22 mouse cellular contexts compared by ENCODE assay signal in the genomic region with DNA sequence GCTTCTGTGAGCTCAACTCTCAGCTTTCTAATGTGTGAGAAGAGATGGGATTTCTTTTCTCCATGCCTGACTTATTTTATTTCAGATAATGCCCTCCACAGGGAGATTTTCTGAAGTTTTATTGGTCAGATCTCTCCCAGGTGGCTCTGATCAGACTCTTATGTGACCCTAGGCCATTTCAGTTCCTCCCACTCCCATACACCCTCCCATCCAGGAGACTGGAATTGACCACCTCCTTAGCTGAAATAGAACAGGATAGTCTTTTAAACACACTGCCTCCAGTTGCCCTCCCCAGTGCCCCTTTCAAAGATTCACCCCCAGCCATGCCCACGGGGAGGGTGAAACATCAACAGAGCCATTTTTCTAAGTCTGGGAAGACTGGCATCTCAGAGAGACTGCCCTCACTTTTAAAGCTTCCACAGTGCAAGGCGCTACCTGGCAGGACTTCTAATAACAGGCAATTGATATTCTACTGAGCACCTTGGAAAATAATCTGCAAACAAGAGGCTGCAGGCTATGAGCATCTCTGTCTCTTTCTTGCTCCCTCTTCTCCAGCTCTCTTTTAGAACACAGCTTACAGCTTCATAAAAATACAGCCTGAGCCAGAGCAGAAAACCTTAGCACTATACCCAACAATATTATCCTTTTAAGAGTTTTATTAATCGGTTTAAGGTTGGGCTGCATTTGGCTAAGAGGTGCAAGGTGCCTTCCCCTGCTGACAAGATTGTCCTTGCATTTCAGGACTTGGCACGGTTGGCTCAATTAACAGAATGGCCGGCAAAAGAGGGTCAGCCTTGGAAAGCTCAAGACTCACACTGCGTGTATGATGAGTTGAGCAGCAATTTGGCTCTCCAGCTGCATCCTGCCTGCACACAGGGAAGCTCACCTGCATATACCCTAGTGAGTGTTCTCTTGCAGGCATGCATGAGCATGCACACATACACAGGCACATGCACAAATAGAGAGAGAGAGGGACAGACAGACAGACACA.
A peak's percentile ranks its signal among the peaks of the same experiment; 100 is the strongest.
DNase-seq lines count a peak whose midpoint lies in the region; ATAC-seq and TF ChIP-seq lines count a peak whose summit lies in the region.
"Had no signal": no experiment of that assay in that cellular context is flagged by ENCODE, and none has a peak within 500 bp of the region (broad histone marks: within the 10 kb centered on the region; RNA-seq: fewer than 3 reads in every experiment).

No protein-coding gene starts in this region.

- no peaks in the 10 kb centered on the region for H3K4me1 ChIP-seq in kidney, embryonic 16.5 days (ENCODE audit: insufficient read depth, low read length)
- H3K4me1 ChIP-seq in midbrain, embryonic 16.5 days (ENCODE audit: control insufficient read depth, insufficient read depth, low read length), result peaks cover 22% of the 10 kb centered on the region
- H3K4me1 ChIP-seq: embryonic facial prominence, embryonic 15.5 days; intestine, embryonic 15.5 days had no signal

- no peaks in the 10 kb centered on the region for H3K9me3 ChIP-seq in kidney, embryonic 16.5 days (ENCODE audit: low read length)
- no peaks in the 10 kb centered on the region for H3K9me3 ChIP-seq in midbrain, embryonic 16.5 days (replicated peaks; ENCODE audit: control insufficient read depth, low read length, poor library complexity, severe bottlenecking)
- H3K9me3 ChIP-seq: embryonic facial prominence, embryonic 15.5 days; heart, embryonic 13.5 days; intestine, embryonic 15.5 days had no signal

- peak; percentile 75; the same call in 1 of the 2 replicates for ATAC-seq in kidney, embryonic 16.5 days (ENCODE audit: low FRiP score, low TSS enrichment)
- peak; percentile 46; the same call in 1 of the 2 replicates for ATAC-seq in midbrain, embryonic 16.5 days
- ATAC-seq: CD4-positive, CD25-positive, alpha-beta regulatory T cell, adult 4 months; intestine, embryonic 15.5 days had no signal

- TF ChIP-seq CTCF in brain, embryonic 14.5 days (IDR thresholded peaks at IDR 0.05; ENCODE audit: borderline replicate concordance, extremely low read depth, insufficient read depth, insufficient read length), result no peak

- WGBS in kidney, embryonic 16.5 days, result 54% methylated on average over 6 of the region's 6 CpGs
- 42% methylated on average over 6 of the region's 6 CpGs for WGBS in midbrain, embryonic 16.5 days

- H3K4me2 ChIP-seq in kidney, embryonic 16.5 days (replicated peaks; ENCODE audit: low read depth, low read length), result no peak overlapping the region
- H3K4me2 ChIP-seq in midbrain, embryonic 16.5 days (ENCODE audit: low read length), result no peak overlapping the region
- H3K4me2 ChIP-seq: embryonic facial prominence, embryonic 15.5 days; heart, embryonic 13.5 days; intestine, embryonic 15.5 days; liver, embryonic 11.5 days had no signal

- no peak overlapping the region for H3K4me3 ChIP-seq in kidney, embryonic 16.5 days (ENCODE audit: low read length)
- no peak overlapping the region for H3K4me3 ChIP-seq in midbrain, embryonic 16.5 days (ENCODE audit: low read depth, low read length)
- H3K4me3 ChIP-seq: embryonic facial prominence, embryonic 15.5 days; heart, embryonic 13.5 days; intestine, embryonic 15.5 days; layer of hippocampus, adult 2 months; left cerebral cortex, adult 2 months had no signal

- DNase-seq in cerebellum, postnatal 14 days, result peak; percentile 58 to 76
- DNase-seq in cerebellum, postnatal 36 days, result no peak
- DNase-seq in kidney, postnatal 25 days, result no peak
- DNase-seq in brain, embryonic 14.5 days (ENCODE audit: low read depth), result peak; percentile 54
- DNase-seq in layer of hippocampus, postnatal 25 days (ENCODE audit: extremely low spot score in 1 of 2, low spot score in 1 of 2), result no peak
- DNase-seq in T-cell, adult 2 months (ENCODE audit: low spot score), result no peak
- DNase-seq: cerebellum, adult 9-11 months; heart, postnatal 36 days; kidney, postnatal 10 days; lung, adult 18-20 months; lung, postnatal 14 days; right cerebral cortex, postnatal 25 days; thymus, postnatal 4 days had no signal

- no peak overlapping the region for H3K27ac ChIP-seq in kidney, embryonic 16.5 days (ENCODE audit: low read length)
- peak overlapping the region; percentile 65 for H3K27ac ChIP-seq in midbrain, embryonic 16.5 days (ENCODE audit: low read length)
- H3K27ac ChIP-seq: embryonic facial prominence, embryonic 15.5 days; heart, embryonic 13.5 days; intestine, embryonic 15.5 days; layer of hippocampus, adult 2 months; left cerebral cortex, adult 2 months had no signal

- H3K27me3 ChIP-seq in kidney, embryonic 16.5 days (ENCODE audit: insufficient read depth, low read length), result no peaks in the 10 kb centered on the region
- H3K27me3 ChIP-seq in midbrain, embryonic 16.5 days (ENCODE audit: control insufficient read depth, insufficient read depth, low read depth, low read length), result no peaks in the 10 kb centered on the region
- H3K27me3 ChIP-seq: embryonic facial prominence, embryonic 15.5 days; intestine, embryonic 15.5 days had no signal

- H3K9ac ChIP-seq in kidney, embryonic 16.5 days (replicated peaks; ENCODE audit: low read length), result no peak overlapping the region
- H3K9ac ChIP-seq in midbrain, embryonic 16.5 days (ENCODE audit: low read depth, low read length), result 0 out of 2 replicates have a peak overlapping the region, but pooled peaks have one; percentile 16
- H3K9ac ChIP-seq: embryonic facial prominence, embryonic 15.5 days; heart, embryonic 13.5 days; intestine, embryonic 15.5 days had no signal

- TF ChIP-seq POLR2A in brain, embryonic 14.5 days (IDR thresholded peaks at IDR 0.05; ENCODE audit: borderline replicate concordance, extremely low read depth, insufficient read depth, insufficient read length, poor library complexity, severe bottlenecking), result no peak

- no peaks in the 10 kb centered on the region for H3K36me3 ChIP-seq in kidney, embryonic 16.5 days (ENCODE audit: insufficient read depth, low read length)
- H3K36me3 ChIP-seq in midbrain, embryonic 16.5 days (ENCODE audit: control insufficient read depth, insufficient read depth, low read length), result no peaks in the 10 kb centered on the region
- H3K36me3 ChIP-seq: embryonic facial prominence, embryonic 15.5 days; heart, embryonic 13.5 days; intestine, embryonic 15.5 days had no signal

Comparison
In these comparisons a context has a peak if more than half of its experiments do, and no peak if none do; other contexts are left out.
1. DNase-seq: peak in cerebellum, postnatal 14 days (2 of 2) and brain, embryonic 14.5 days (single experiment); none in cerebellum, postnatal 36 days (0 of 2), kidney, postnatal 25 days (0 of 2), layer of hippocampus, postnatal 25 days (0 of 2) and T-cell, adult 2 months (single experiment).